Mouse (Mus musculus): Measurements from ENCODE around the gene Ppfia4. TPM values are rescaled to one million over a fixed set of nuclear protein-coding genes. Genes with fewer than 3 reads are reported as not detected.
A peak's percentile ranks its signal among the peaks of the same experiment; 100 is the strongest.

The Ppfia4 gene
- polyA plus RNA-seq, 1 experiment from 2014 or later: 2.8 TPM

- TF ChIP-seq EP300 (optimal IDR thresholded peaks at IDR 0.05): no peak
- TF ChIP-seq CTCF (IDR thresholded peaks at IDR 0.05; ENCODE audit: low read depth): no peak
- Histone ChIP-seq H3K27ac (replicated peaks) (no peak overlapping the region), H3K27me3 (ENCODE audit: control insufficient read depth, insufficient read depth, low read length) (no peaks in the 10 kb centered on the region), H3K9me3 (ENCODE audit: control insufficient read depth, low read length) (no peaks in the 10 kb centered on the region), H3K9ac (ENCODE audit: low read length) (no peak overlapping the region), H3K4me2 (replicated peaks; ENCODE audit: low read depth) (no peak overlapping the region), H3K4me1 (replicated peaks; ENCODE audit: control insufficient read depth, insufficient read depth) (no peaks in the 10 kb centered on the region), H3K36me3 (ENCODE audit: control insufficient read depth, insufficient read depth, low read length) (no peaks in the 10 kb centered on the region), H3K4me3 (ENCODE audit: low read depth, low read length) (no peak overlapping the region)
- ATAC-seq (ENCODE audit: low FRiP score, low TSS enrichment) (no peak), DNase-seq (ENCODE audit: low spot score) (no peak)
- 24% methylated on average over 1 of the region's 1 CpGs for WGBS
These were observed 49.6 kb downstream of the Ppfia4 start for GRCm38 (mm10) chr1:134283108-134283507.

GRCm38 (mm10) chr1:134282342-134282741 is 50.4 kb downstream of the Ppfia4 start:
- no peak for ATAC-seq (ENCODE audit: low FRiP score, low TSS enrichment)
- H3K4me3 ChIP-seq (ENCODE audit: low read depth, low read length): no peak overlapping the region
- TF ChIP-seq EP300 (optimal IDR thresholded peaks at IDR 0.05): no peak
- no peak for TF ChIP-seq CTCF (IDR thresholded peaks at IDR 0.05; ENCODE audit: low read depth)
- no peak overlapping the region for H3K9ac ChIP-seq (ENCODE audit: low read length)
- DNase-seq (ENCODE audit: low spot score): no peak
- H3K27me3 ChIP-seq (ENCODE audit: control insufficient read depth, insufficient read depth, low read length): no peaks in the 10 kb centered on the region
- H3K4me1 ChIP-seq (replicated peaks; ENCODE audit: control insufficient read depth, insufficient read depth): no peaks in the 10 kb centered on the region
- WGBS: 57% methylated on average over 3 of the region's 3 CpGs
- no peaks in the 10 kb centered on the region for H3K36me3 ChIP-seq (ENCODE audit: control insufficient read depth, insufficient read depth, low read length)
- no peak overlapping the region for H3K27ac ChIP-seq (replicated peaks)
- no peaks in the 10 kb centered on the region for H3K9me3 ChIP-seq (ENCODE audit: control insufficient read depth, low read length)
- H3K4me2 ChIP-seq (replicated peaks; ENCODE audit: low read depth): no peak overlapping the region

DNA sequence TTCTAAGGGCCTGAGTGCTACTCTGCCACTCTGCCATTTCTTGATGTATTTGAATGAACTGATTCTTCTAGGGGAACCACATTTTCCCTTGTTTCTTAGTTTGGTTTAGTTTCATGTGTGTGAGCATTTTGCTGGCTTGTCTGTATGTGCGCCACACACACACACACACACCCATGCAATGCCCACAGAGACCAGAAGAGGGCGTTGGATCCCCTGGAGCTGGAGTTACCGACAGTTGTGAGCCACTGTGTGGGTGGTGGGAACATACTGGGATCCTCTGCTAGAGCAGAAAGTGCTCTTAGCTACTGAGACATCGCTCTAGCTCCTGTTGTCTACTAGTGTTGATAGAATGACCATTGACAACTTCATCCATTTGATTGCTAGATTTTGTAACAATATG is 51.2 kb downstream of the Ppfia4 start:
- 74% methylated on average over 4 of the region's 4 CpGs for WGBS
- H3K27me3 ChIP-seq (ENCODE audit: control insufficient read depth, insufficient read depth, low read length): no peaks in the 10 kb centered on the region
- no peak for DNase-seq (ENCODE audit: low spot score)
- H3K27ac ChIP-seq (replicated peaks): no peak overlapping the region
- no peaks in the 10 kb centered on the region for H3K9me3 ChIP-seq (ENCODE audit: control insufficient read depth, low read length)
- no peak for ATAC-seq (ENCODE audit: low FRiP score, low TSS enrichment)
- H3K4me3 ChIP-seq (ENCODE audit: low read depth, low read length): no peak overlapping the region
- no peaks in the 10 kb centered on the region for H3K36me3 ChIP-seq (ENCODE audit: control insufficient read depth, insufficient read depth, low read length)
- no peak overlapping the region for H3K4me2 ChIP-seq (replicated peaks; ENCODE audit: low read depth)
- no peak overlapping the region for H3K9ac ChIP-seq (ENCODE audit: low read length)
- TF ChIP-seq EP300 (optimal IDR thresholded peaks at IDR 0.05) (no peak), CTCF (IDR thresholded peaks at IDR 0.05; ENCODE audit: low read depth) (peak; percentile 31; the same call in 1 of the 2 replicates)
- H3K4me1 ChIP-seq (replicated peaks; ENCODE audit: control insufficient read depth, insufficient read depth): no peaks in the 10 kb centered on the region

GRCm38 (mm10) chr1:134280174-134280573 is 52.6 kb downstream of the Ppfia4 start:
- WGBS: 82% methylated on average over 5 of the region's 5 CpGs
- DNase-seq (ENCODE audit: low spot score) (no peak), ATAC-seq (ENCODE audit: low FRiP score, low TSS enrichment) (no peak)
- Histone ChIP-seq H3K9me3 (ENCODE audit: control insufficient read depth, low read length) (no peaks in the 10 kb centered on the region), H3K4me3 (ENCODE audit: low read depth, low read length) (no peak overlapping the region), H3K27me3 (ENCODE audit: control insufficient read depth, insufficient read depth, low read length) (no peaks in the 10 kb centered on the region), H3K9ac (ENCODE audit: low read length) (no peak overlapping the region), H3K4me2 (replicated peaks; ENCODE audit: low read depth) (no peak overlapping the region), H3K36me3 (ENCODE audit: control insufficient read depth, insufficient read depth, low read length) (no peaks in the 10 kb centered on the region), H3K27ac (replicated peaks) (no peak overlapping the region), H3K4me1 (replicated peaks; ENCODE audit: control insufficient read depth, insufficient read depth) (no peaks in the 10 kb centered on the region)
- TF ChIP-seq CTCF (IDR thresholded peaks at IDR 0.05; ENCODE audit: low read depth): no peak
- no peak for TF ChIP-seq EP300 (optimal IDR thresholded peaks at IDR 0.05)

GRCm38 (mm10) chr1:134276823-134277222 is 55.9 kb downstream of the Ppfia4 start:
- no peaks in the 10 kb centered on the region for H3K4me1 ChIP-seq (replicated peaks; ENCODE audit: control insufficient read depth, insufficient read depth)
- TF ChIP-seq EP300 (optimal IDR thresholded peaks at IDR 0.05) (no peak), CTCF (IDR thresholded peaks at IDR 0.05; ENCODE audit: low read depth) (no peak)
- no peak overlapping the region for H3K27ac ChIP-seq (replicated peaks)
- 77% methylated on average over 7 of the region's 7 CpGs for WGBS
- no peak overlapping the region for H3K9ac ChIP-seq (ENCODE audit: low read length)
- no peak for ATAC-seq (ENCODE audit: low FRiP score, low TSS enrichment)
- no peak overlapping the region for H3K4me3 ChIP-seq (ENCODE audit: low read depth, low read length)
- H3K4me2 ChIP-seq (replicated peaks; ENCODE audit: low read depth): no peak overlapping the region
- no peak for DNase-seq (ENCODE audit: low spot score)
- no peaks in the 10 kb centered on the region for H3K27me3 ChIP-seq (ENCODE audit: control insufficient read depth, insufficient read depth, low read length)
- H3K9me3 ChIP-seq (ENCODE audit: control insufficient read depth, low read length): no peaks in the 10 kb centered on the region
- H3K36me3 ChIP-seq (ENCODE audit: control insufficient read depth, insufficient read depth, low read length): no peaks in the 10 kb centered on the region

DNA sequence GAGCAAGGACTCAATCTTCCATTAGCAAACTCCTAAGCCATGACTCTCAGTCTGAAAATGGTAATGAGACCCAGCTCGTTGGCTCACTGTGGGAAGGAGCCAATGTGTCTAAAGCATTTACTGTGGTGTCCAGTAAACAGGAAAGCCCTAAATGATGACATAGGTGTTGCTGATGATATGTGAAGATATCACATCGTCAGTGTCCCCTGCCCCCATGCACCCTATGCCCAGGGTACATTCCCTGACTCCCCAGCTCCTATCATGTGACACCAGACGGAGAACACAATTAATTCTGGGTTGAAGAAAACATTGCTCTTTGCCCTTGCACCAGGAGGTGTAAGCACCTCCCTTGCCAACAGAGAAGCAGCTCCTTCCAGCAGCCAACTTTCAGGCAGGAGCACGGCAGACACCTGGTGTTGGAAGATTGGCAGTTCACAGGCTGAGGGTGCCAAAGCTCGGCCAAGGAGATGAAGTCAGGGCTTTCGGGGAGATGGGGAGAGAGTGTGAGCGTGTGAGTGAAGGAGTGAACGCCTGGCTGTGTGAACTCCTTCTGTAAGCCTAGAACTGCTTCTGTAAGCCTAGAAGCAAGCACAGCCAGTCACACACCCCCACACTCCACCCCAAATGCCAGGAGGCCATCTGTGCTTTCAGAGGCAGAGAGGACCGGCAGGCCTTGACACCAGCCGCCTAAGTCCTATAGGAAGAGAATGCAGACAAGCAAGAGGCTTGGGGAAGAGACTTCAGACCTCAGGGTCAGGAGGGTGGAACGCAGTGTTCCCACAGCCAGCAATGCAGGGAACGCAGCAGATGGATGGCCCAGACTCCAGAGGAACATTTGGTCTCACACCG is 56.9 kb downstream of the Ppfia4 start:
- H3K36me3 ChIP-seq (ENCODE audit: control insufficient read depth, insufficient read depth, low read length): no peaks in the 10 kb centered on the region
- H3K9ac ChIP-seq (ENCODE audit: low read length): no peak overlapping the region
- WGBS: 61% methylated on average over 13 of the region's 13 CpGs
- H3K4me2 ChIP-seq (replicated peaks; ENCODE audit: low read depth): no peak overlapping the region
- no peak for ATAC-seq (ENCODE audit: low FRiP score, low TSS enrichment)
- no peaks in the 10 kb centered on the region for H3K27me3 ChIP-seq (ENCODE audit: control insufficient read depth, insufficient read depth, low read length)
- no peak for DNase-seq (ENCODE audit: low spot score)
- H3K4me1 ChIP-seq (replicated peaks; ENCODE audit: control insufficient read depth, insufficient read depth): no peaks in the 10 kb centered on the region
- H3K4me3 ChIP-seq (ENCODE audit: low read depth, low read length): no peak overlapping the region
- H3K27ac ChIP-seq (replicated peaks): no peak overlapping the region
- TF ChIP-seq EP300 (optimal IDR thresholded peaks at IDR 0.05) (no peak), CTCF (IDR thresholded peaks at IDR 0.05; ENCODE audit: low read depth) (no peak)
- no peaks in the 10 kb centered on the region for H3K9me3 ChIP-seq (ENCODE audit: control insufficient read depth, low read length)
